Mouse (Mus musculus) frontal cortex, adult (tissue): ENCODE measurements around the gene Ino80e.
A peak's percentile ranks its signal among the peaks of the same experiment; 100 is the strongest.

ENCODE experiments used
- ATAC-seq: cut with Nextera tagmentation; 2 replicates; pipeline ENCODE4 v1.9.2; 2017; ENCODE audit warnings: mild to moderate bottlenecking, moderate library complexity, mixed read lengths; ENCODE audit not compliant: low TSS enrichment

Gene Ino80e

DNA sequence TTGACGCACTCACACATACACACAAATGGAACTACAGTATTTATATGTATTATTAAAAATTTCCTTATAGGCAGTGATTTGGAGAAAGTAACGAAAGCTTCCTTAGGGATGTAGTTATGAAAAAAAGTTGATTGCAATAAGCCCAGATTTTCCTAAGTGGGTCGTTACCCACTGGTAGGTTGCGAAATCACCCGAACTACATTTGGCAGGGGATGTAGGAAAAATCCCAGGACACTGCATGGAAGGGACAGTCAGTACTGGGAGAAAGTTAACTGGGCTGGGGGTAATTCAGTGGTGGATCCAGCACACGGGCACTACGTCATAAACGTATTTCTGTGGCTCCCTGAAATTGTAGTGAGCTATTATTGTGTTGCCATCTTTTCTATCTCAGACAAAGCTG, 45.7 kb downstream of the Ino80e start:
- ATAC-seq = no peak

DNA sequence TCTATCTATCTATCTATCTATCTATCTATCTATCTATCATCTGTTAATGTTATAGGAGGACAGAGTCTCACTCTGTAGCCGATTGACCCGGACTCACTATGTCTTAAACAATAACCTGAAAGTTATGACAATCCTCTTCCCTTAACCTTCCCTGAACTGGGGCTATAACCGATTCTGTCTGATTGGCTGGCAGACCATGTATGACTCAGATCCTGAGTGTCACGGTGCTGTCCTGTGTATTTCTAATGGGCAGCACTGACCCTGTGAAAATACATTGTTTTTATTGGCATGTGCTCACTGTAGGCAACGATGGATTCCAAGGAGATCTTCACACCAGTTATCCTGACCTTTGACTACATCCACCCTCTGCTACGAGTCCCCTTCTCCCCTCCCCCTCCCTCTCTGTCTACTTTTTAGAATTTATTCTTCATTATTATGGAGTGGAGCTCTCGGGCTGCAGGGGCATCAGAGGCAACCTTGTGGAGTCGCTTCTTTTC, 46.4 kb downstream of the Ino80e start:
- no peak for ATAC-seq

DNA sequence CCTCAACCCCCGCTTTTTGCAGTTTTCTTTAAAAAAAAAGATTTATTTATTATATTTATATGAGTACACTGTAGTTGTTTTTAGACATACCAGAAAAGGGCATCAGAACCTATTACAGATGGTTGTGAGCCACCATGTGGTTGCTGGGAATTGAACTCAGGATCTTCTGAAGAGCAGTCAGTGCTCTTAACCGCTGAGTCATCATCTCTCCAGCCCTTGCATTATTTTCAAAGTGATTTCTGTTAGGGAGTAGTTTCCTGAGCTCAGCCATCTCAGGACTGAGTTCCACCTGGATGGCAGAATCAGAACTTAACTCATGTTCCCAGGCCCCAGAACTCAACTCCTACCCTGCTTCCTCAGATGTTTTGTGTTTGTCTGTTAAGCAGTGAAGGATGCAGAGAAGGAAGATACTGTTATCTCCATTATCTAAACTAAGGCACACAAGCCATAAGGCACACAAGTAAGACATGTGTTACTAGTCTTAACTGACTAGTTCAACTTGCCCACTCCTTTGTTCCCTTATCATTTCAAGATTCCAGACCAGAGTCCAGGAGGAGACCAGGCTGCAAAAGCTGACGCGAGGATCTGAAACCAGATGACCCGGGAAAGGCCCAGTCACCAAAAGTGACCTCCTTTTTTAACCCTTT, 52.3 kb downstream of the Ino80e start:
- ATAC-seq = no peak

DNA sequence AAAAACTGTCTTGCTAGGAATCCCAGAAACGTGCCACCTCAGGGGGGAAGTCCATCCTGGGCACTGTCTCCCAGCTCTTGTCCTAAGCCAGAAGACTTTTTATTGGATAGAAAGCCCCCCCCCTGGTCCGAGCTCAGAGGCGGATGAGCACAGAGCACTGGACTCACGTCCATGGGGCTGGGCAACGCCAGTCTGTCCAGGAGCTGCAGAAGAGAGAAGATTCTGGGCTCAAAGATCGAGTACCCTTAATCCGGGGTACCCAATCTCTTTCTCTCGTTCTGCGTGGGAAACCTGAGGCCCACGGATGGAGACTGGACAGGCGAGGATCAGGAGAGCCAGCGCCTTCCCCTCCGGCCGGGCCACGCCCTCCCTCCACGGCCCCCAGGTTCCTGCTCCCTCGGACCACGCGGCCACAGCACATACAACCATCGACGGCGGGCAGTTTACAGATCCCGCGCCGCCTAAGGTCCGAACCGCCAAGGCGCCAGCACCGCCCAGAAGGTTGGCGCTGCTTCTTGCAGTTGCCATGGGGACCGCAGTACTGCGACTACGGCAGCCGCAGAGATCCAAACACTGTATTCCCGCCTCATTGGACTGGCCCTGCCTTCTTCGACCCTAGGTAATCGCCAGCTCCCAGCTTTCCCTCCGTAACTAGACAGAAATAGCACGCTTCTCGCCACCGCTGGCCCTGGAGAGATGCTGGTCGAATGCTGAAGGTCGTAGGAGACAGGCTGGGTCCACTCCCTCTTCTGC, 53.3 kb downstream of the Ino80e start:
- peak; percentile 89 for ATAC-seq

DNA sequence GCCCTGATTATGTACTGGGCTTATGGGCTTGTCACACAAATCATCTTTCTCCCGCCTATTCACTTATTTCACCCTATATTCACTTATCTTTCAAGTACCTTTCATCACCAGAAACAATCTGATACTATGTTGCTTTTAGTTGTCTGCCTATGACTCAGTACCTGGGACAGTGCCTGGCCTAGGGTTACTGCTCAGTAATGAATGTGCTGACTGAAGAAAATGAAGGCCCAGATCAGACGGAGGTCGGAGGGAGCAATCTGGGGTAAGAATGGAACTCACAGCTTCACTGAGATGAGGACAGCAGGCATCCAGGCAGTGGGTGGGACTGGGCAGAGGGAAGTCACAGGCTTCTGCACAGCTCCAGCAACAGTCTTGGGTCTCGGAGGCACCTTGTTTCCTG, 54.8 kb downstream of the Ino80e start:
- no peak for ATAC-seq

DNA sequence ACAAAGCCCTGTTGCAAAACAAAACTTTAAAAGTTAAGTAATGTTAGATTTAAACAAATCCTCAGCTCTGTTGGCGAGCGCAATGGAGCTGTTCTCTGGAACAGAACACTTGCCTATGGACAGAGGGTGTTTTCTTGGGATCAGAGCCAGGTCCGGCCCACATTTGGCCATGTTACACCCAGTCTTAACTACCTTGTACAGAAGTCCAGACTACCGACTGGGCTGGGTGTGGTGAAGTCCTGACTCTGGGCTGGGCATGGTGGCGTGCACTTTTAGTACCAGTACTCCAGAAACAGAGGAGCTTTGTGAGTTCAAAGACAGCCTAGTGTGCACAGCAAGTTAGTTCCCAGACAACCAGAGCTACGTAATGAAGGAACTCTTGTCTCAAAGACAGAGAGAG, 55.2 kb downstream of the Ino80e start:
- no peak for ATAC-seq

DNA sequence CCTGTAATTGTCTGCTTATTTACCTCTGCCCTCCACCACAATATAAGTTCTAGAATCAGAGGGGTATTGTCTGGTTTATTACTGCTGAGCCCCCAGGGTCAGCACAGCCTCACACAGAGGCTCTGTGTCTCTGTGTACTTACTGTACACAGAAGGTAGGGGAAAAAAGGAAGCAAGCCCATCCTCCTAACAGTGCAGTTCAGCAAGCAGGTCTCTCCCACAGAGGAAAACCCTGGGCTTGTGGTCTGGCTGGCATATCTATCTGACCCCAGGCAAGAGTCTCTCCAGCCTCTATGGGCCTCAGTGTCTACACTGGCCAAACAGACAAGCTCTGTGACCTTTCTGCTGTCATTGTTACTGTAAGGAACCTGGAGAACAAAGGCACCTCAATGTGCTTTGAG, 58.4 kb downstream of the Ino80e start:
- ATAC-seq = no peak

DNA sequence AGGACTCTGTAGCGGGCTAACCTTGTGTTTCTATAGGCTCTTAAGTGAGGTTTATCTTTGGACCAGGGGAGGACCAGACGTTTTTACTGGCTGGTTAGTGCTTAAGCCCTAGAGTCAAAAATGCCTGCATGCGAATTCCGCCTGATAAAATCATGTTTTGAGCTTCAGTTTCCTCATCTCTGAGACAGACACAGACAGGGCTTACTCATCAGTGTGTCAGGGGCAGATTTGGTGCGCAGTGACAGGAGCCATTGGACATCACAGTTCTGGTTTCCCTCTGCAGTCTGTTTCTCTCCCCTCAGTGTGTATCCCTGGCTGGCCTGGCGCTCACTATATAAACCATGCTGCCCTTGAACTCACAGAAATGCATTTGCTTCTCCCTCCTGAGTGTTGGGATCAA, 59.0 kb downstream of the Ino80e start:
- no peak for ATAC-seq

DNA sequence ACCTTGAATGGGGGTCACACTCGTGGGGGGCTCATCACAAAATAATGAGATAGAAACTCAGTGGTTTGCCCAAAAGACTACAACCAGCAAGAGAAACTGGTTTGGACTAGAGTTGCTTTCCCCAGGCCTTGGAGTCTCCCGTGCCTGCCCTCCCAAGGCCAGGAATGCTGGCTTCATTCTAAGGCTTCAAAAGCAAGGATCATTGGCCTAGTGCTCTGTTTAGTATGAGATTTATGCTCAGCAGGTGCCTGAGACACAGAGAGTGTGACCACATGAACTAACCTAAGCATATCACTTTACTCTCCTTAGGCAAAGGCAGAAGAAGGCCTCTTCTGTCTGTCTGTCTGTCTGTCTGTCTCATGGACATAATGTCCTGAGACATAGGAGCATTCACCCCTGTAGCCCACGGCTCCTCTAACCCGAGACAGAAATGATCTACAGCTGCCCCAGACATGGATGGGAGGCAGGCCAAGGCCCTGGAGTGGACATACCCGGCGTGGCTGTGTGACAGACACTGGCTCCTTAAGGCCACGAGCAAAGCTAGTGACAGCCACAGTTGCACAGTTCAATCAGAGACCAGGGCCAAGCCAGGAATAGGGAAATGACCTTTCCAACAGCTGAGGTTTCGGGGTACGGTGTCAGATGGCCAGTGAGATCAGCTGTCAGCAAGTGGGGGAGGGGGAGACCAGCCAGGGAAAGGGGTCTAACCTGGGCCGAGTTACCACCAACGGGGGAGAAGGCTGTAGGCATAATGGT, 59.9 kb downstream of the Ino80e start:
- no peak for ATAC-seq

DNA sequence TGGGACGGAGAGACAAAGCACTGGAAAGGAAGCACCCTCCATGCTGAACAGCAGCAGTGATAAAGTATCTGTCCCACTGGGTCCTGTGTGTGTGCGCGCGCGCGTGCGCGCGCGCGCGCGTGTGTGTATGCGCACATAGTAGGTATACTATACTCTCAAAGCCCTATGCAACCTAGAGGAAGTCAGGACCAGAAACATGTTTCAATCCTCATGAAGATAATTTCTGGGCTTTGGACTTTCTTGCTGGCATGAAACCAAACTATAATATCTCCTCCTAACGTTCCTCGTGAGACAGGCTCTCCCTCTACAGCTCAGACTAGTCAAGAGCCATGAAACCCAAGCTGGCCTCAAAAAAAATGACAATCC, 61.1 kb downstream of the Ino80e start:
- ATAC-seq = no peak
